In the genomic region with DNA sequence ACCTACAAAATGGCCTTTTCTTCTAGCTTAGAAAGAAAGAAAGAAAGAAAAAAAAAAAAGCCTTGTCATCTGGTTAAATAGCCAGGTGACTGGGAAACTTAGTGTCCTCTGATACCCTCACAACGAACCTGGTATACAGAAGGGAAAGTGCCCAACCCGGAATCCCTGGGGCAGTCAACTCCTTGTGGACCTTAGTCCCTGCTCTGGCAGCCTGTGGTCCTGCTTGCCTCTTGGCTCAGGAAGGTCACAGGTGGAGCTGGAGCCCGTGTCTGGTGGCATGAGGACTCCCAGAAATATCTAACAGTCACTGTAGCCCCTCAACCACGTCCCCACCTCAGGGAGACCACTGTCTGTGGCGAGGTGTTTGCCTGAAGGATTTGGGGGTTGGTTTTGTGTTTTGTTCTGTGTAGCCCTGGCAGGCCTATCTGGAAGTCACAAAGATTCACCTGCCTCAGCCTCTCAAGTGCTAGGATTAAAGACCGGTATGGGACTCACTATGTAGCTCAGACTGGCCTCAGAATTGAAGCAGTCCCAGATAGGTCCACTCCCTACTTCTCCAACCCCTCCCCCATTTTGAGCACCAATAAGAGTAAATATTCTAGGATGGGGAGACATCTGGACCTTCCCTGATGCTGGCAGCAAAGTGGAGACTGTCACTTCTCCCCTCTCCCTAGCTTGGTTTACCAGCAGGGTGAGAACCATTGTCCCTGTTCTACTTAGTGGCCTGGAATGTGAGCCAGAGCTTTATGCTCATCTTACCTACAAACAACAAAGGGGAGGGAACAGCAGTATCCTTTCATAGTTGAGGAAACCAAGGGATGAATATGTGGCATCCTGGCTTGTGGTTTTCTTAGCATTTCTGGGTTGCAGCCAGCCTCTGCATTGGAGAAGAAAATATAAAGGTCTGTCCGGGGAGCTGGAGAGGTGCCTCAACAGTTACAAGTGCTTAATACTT, we compare ENCODE assay signal across 8 mouse cellular contexts. TPM values are rescaled to one million over a fixed set of nuclear protein-coding genes. Genes with fewer than 3 reads are reported as not detected.
DNase-seq lines count a peak whose midpoint lies in the region; ATAC-seq and TF ChIP-seq lines count a peak whose summit lies in the region.

No protein-coding gene starts in this region.

- H3K4me2 ChIP-seq in stomach, embryonic 14.5 days (replicated peaks; ENCODE audit: low read depth, low read length), result peak overlapping the region; percentile 70; the same call in 1 of the 2 replicates
- no peak overlapping the region for H3K4me2 ChIP-seq in stomach, postnatal 0 days (replicated peaks; ENCODE audit: low read depth)

- no peaks in the 10 kb centered on the region for H3K27me3 ChIP-seq in heart, adult 2 months (ENCODE audit: control insufficient read depth, insufficient read depth, low read length)
- no peaks in the 10 kb centered on the region for H3K27me3 ChIP-seq in stomach, embryonic 14.5 days (ENCODE audit: control insufficient read depth, insufficient read depth, low read length)
- no peaks in the 10 kb centered on the region for H3K27me3 ChIP-seq in stomach, postnatal 0 days (ENCODE audit: control insufficient read depth, insufficient read depth, low read length)

- H3K36me3 ChIP-seq in heart, adult 2 months (ENCODE audit: control insufficient read depth, insufficient read depth, low read length), result no peaks in the 10 kb centered on the region
- no peaks in the 10 kb centered on the region for H3K36me3 ChIP-seq in stomach, embryonic 14.5 days (ENCODE audit: control insufficient read depth, insufficient read depth, low read length)
- no peaks in the 10 kb centered on the region for H3K36me3 ChIP-seq in stomach, postnatal 0 days (ENCODE audit: control insufficient read depth, insufficient read depth, low read length)

- DNase-seq in heart, adult 2 months, result no peak
- DNase-seq in heart, postnatal 25 days (ENCODE audit: low spot score), result no peak
- DNase-seq in stomach, postnatal 0 days (ENCODE audit: low spot score), result no peak
- peak; percentile 60 for DNase-seq in kidney, postnatal 14 days
- no peak for DNase-seq in ovary, postnatal 36 days (ENCODE audit: low spot score)

- peaks cover 28% of the 10 kb centered on the region for H3K4me1 ChIP-seq in heart, adult 2 months (ENCODE audit: control insufficient read depth, insufficient read depth, low read length)
- H3K4me1 ChIP-seq in stomach, embryonic 14.5 days (ENCODE audit: control insufficient read depth, insufficient read depth, low read length), result peaks cover 16% of the 10 kb centered on the region
- 0 out of 2 replicates have a peak, but pooled peaks cover 7% of the 10 kb centered on the region for H3K4me1 ChIP-seq in stomach, postnatal 0 days (replicated peaks; ENCODE audit: control insufficient read depth, insufficient read depth)

- 52% methylated on average over 7 of the region's 7 CpGs for WGBS in heart, adult 2 months
- WGBS in stomach, embryonic 14.5 days, result 50% methylated on average over 7 of the region's 7 CpGs
- 61% methylated on average over 7 of the region's 7 CpGs for WGBS in stomach, postnatal 0 days

- peak overlapping the region; percentile 60 for H3K9ac ChIP-seq in heart, adult 2 months (ENCODE audit: low read depth, low read length)
- H3K9ac ChIP-seq in stomach, embryonic 14.5 days (replicated peaks; ENCODE audit: low read depth, low read length), result no peak overlapping the region
- H3K9ac ChIP-seq in stomach, postnatal 0 days (ENCODE audit: low read length), result no peak overlapping the region; the same call in 1 of the 2 replicates

- TF ChIP-seq CTCF in heart, adult 2 months (IDR thresholded peaks at IDR 0.05), result no peak
- no peak for TF ChIP-seq CTCF in stomach, postnatal 0 days (IDR thresholded peaks at IDR 0.05; ENCODE audit: low read depth)

- no peak overlapping the region; the same call in 1 of the 2 replicates for H3K4me3 ChIP-seq in heart, adult 2 months
- H3K4me3 ChIP-seq in stomach, embryonic 14.5 days (ENCODE audit: low read depth, low read length), result no peak overlapping the region
- no peak overlapping the region for H3K4me3 ChIP-seq in stomach, postnatal 0 days (ENCODE audit: low read depth, low read length)

- no peaks in the 10 kb centered on the region for H3K79me2 ChIP-seq in heart, adult 2 months (replicated peaks; ENCODE audit: control insufficient read depth, insufficient read depth, low read length)

- TF ChIP-seq POLR2A in heart, adult 2 months (IDR thresholded peaks at IDR 0.05; ENCODE audit: insufficient read depth, low read depth, low read length), result no peak

- ATAC-seq in stomach, embryonic 14.5 days (ENCODE audit: insufficient number of reproducible peaks, insufficient read depth, low FRiP score, low read depth), result no peak
- ATAC-seq in stomach, postnatal 0 days (ENCODE audit: low FRiP score, low TSS enrichment), result no peak
- ATAC-seq in erythroblast, adult 5-6 weeks (replicated peaks; ENCODE audit: low FRiP score, poor library complexity, severe bottlenecking), result no peak
- ATAC-seq in megakaryocyte-erythroid progenitor cell, adult 5-6 weeks (replicated peaks; ENCODE audit: low FRiP score, low TSS enrichment, poor library complexity, severe bottlenecking), result no peak

- peak overlapping the region; percentile 97 for H3K27ac ChIP-seq in heart, adult 2 months
- H3K27ac ChIP-seq in stomach, embryonic 14.5 days (ENCODE audit: low read length), result no peak overlapping the region
- no peak overlapping the region for H3K27ac ChIP-seq in stomach, postnatal 0 days (replicated peaks)

- no peak for TF ChIP-seq EP300 in heart, adult 2 months (IDR thresholded peaks at IDR 0.05; ENCODE audit: insufficient read depth, low read depth, low read length)
- TF ChIP-seq EP300 in stomach, postnatal 0 days (optimal IDR thresholded peaks at IDR 0.05), result no peak

- intact Hi-C loops in heart, adult 2 months (cut with DNase I), result loop anchor here (1.0 kb wide), 1 partner anchor 21 kb away; the partner anchor contains the start of gene Tob2
- intact Hi-C loops in heart, postnatal 25 days (cut with DNase I), result no loop called here

- no peaks in the 10 kb centered on the region for H3K9me3 ChIP-seq in stomach, embryonic 14.5 days (ENCODE audit: control insufficient read depth, low read depth, low read length)
- no peaks in the 10 kb centered on the region for H3K9me3 ChIP-seq in stomach, postnatal 0 days (ENCODE audit: control insufficient read depth, low read length)

RNA-seq across cellular contexts. Expression of gene Tob2, which starts 21.4 kb away (rescaled TPM):
- total RNA-seq in heart, adult 2 months (2021), result 100 to 1,000 TPM; 101 to 114 TPM
- 39.4 and 49.7 TPM in 2 replicates for polyA plus RNA-seq in heart, adult 2 months (2012; rRNA removed)
- total RNA-seq in heart, postnatal 25 days (2021), result 10 to 100 TPM; 66.9 to 95.5 TPM
- 24.5 and 25.1 TPM in 2 replicates for polyA plus RNA-seq in stomach, embryonic 14.5 days (2014; fragmentation: Nextera tagmentation; extraction: Ambion mirVana)
- 18.8 and 20.5 TPM in 2 replicates for polyA plus RNA-seq in stomach, postnatal 0 days (2015; fragmentation: Nextera tagmentation; extraction: Ambion mirVana)
- total RNA-seq in erythroblast, adult 5-6 weeks (2015; ENCODE audit: low replicate concordance), result 6.3 and 9.6 TPM in 2 replicates
- total RNA-seq in erythroblast, adult 5-6 weeks (2017; ENCODE audit: low replicate concordance), result 5.3 and 7.2 TPM in 2 replicates
- 22.4 and 32.1 TPM in 2 replicates for total RNA-seq in megakaryocyte-erythroid progenitor cell, adult 5-6 weeks (2014; fragmentation: Nextera tagmentation)
- 11.7 and 20.4 TPM in 2 replicates for total RNA-seq in megakaryocyte-erythroid progenitor cell, adult 5-6 weeks (2017)

RNA-seq across cellular contexts. Expression of gene Phf5a, which starts 34.5 kb away (rescaled TPM):
- 10 to 100 TPM; 30.2 to 36.5 TPM for total RNA-seq in heart, adult 2 months (2021)
- polyA plus RNA-seq in heart, adult 2 months (2012; rRNA removed), result 30.2 and 39.1 TPM in 2 replicates
- total RNA-seq in heart, postnatal 25 days (2021), result 10 to 100 TPM; 29.7 to 38.0 TPM
- polyA plus RNA-seq in stomach, embryonic 14.5 days (2014; fragmentation: Nextera tagmentation; extraction: Ambion mirVana), result 153 and 157 TPM in 2 replicates
- 75.8 and 77.0 TPM in 2 replicates for polyA plus RNA-seq in stomach, postnatal 0 days (2015; fragmentation: Nextera tagmentation; extraction: Ambion mirVana)
- total RNA-seq in erythroblast, adult 5-6 weeks (2015; ENCODE audit: low replicate concordance), result 29.7 and 33.0 TPM in 2 replicates
- total RNA-seq in erythroblast, adult 5-6 weeks (2017; ENCODE audit: low replicate concordance), result 19.8 and 45.9 TPM in 2 replicates
- total RNA-seq in megakaryocyte-erythroid progenitor cell, adult 5-6 weeks (2014; fragmentation: Nextera tagmentation), result 203 and 208 TPM in 2 replicates
- 131 and 142 TPM in 2 replicates for total RNA-seq in megakaryocyte-erythroid progenitor cell, adult 5-6 weeks (2017)

RNA-seq across cellular contexts. Expression of gene Aco2, which starts 34.9 kb away (rescaled TPM):
- total RNA-seq in heart, adult 2 months (2021), result 1,000 to 10,000 TPM; 1,810 to 2,215 TPM
- polyA plus RNA-seq in heart, adult 2 months (2012; rRNA removed), result 2,076 and 2,628 TPM in 2 replicates
- 1,000 to 10,000 TPM; 2,060 to 2,092 TPM for total RNA-seq in heart, postnatal 25 days (2021)
- polyA plus RNA-seq in stomach, embryonic 14.5 days (2014; fragmentation: Nextera tagmentation; extraction: Ambion mirVana), result 136 and 144 TPM in 2 replicates
- 130 and 141 TPM in 2 replicates for polyA plus RNA-seq in stomach, postnatal 0 days (2015; fragmentation: Nextera tagmentation; extraction: Ambion mirVana)
- total RNA-seq in erythroblast, adult 5-6 weeks (2015; ENCODE audit: low replicate concordance), result 16.3 and 37.8 TPM in 2 replicates
- total RNA-seq in erythroblast, adult 5-6 weeks (2017; ENCODE audit: low replicate concordance), result 29.7 and 59.3 TPM in 2 replicates
- total RNA-seq in megakaryocyte-erythroid progenitor cell, adult 5-6 weeks (2014; fragmentation: Nextera tagmentation), result 162 and 178 TPM in 2 replicates
- 171 and 185 TPM in 2 replicates for total RNA-seq in megakaryocyte-erythroid progenitor cell, adult 5-6 weeks (2017)

RNA-seq across cellular contexts. Expression of gene Tef, which starts 35.0 kb away (rescaled TPM):
- total RNA-seq in heart, adult 2 months (2021), result 100 to 1,000 TPM in 1 of 2 experiments, 10 to 100 TPM in 1; 46.7 to 127 TPM
- 76.7 and 100 TPM in 2 replicates for polyA plus RNA-seq in heart, adult 2 months (2012; rRNA removed)
- total RNA-seq in heart, postnatal 25 days (2021), result 100 to 1,000 TPM in 1 of 2 experiments, 10 to 100 TPM in 1; 64.1 to 135 TPM
- 23.7 and 25.6 TPM in 2 replicates for polyA plus RNA-seq in stomach, embryonic 14.5 days (2014; fragmentation: Nextera tagmentation; extraction: Ambion mirVana)
- polyA plus RNA-seq in stomach, postnatal 0 days (2015; fragmentation: Nextera tagmentation; extraction: Ambion mirVana), result 17.1 and 21.2 TPM in 2 replicates
- total RNA-seq in erythroblast, adult 5-6 weeks (2015; ENCODE audit: low replicate concordance), result 0.38 and 2.3 TPM in 2 replicates
- total RNA-seq in erythroblast, adult 5-6 weeks (2017; ENCODE audit: low replicate concordance), result 0.98 and 2.0 TPM in 2 replicates
- total RNA-seq in megakaryocyte-erythroid progenitor cell, adult 5-6 weeks (2014; fragmentation: Nextera tagmentation), result 10.9 and 13.2 TPM in 2 replicates
- 12.7 and 14.4 TPM in 2 replicates for total RNA-seq in megakaryocyte-erythroid progenitor cell, adult 5-6 weeks (2017)

Comparison
In these comparisons a context has a peak if more than half of its experiments do, and no peak if none do; other contexts are left out.
1. RNA of gene Aco2, which starts 34.9 kb away (total RNA-seq): 1,810 to 2,215 TPM in heart, adult 2 months and 2,060 to 2,092 TPM in heart, postnatal 25 days; 162 to 185 TPM in megakaryocyte-erythroid progenitor cell, adult 5-6 weeks and 16.3 to 59.3 TPM in erythroblast, adult 5-6 weeks; every median in the first group is over 4 times any median in the second.